Mouse (Mus musculus): ENCODE measurements around the gene Usp22.
"Not testable (repeated sequence)": the region's sequence is repeated elsewhere in the genome, so short reads cannot be mapped to it uniquely, and the experiment has no call there.

Usp22 gene

DNA sequence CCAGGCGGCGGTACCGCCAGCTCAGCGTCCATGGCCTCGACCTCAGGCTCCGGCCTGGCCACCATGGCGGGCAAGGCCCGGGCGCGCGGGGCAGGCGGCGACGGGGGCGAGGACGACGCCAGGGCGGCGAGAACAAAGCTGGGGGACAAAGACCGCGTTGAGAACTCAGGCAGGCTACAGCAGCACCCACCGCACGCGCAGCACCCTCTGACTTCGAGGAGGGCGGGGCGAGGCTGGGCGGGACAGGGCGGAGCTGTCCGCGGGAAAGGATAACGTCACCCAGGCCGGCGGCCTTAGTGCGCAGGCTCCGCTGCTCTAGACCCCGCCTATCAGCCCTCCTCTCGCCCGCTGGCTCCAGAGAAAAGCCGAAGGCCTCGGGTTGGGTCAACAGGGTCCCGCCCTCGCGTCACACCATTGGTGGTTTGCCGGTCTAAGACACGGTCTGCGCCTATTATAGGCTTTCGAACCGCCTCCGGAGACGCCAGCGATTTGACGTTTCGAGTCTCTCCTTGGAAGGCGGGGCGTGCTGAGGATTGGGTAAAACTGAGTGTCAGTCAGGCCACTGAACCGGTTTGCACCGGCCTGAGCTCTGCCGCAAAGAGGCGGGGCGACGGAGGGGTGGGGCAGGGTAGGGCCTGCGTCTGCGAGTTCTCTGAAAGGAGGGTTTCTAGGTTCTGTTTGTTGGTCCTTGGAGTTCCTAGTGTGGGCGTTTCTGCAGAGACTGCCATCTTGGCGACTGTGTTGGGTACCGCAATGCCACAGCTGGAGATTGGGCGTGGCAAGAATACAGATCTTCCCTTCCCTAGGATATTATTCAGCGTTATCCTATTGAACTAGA lies at the start of gene Usp22:
Gene Usp22, minus strand, starts transcription at position 235 of the 838 bp plus-strand sequence.
- peak; percentile 100 for DNase-seq (ENCODE audit: low spot score)

DNA sequence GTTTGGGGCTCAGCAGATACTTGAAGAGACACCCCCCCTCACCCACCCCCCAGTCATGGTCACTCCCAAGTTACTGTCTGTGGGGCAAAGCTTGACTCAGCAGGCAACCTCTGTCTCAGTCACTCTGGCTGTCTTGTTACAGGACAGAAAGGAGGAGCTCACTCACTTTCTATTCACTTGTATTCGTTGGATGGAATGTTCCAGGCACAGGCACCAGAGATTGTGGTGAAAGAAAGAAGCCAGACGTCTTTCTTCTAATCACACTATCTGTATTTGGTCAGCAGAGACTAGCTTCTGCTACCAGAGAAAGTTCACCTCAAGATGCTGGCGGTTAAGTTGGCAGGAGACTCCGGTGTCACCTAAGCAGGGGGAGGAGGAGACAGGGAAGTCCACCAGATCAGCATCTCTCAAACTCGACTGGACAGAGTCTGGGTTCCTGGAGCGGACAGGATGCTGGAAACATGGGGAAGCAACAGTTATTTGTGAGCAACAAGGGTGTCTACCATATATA lies 49.4 kb upstream of the Usp22 start:
- DNase-seq (ENCODE audit: low spot score), result peak; percentile 22

DNA sequence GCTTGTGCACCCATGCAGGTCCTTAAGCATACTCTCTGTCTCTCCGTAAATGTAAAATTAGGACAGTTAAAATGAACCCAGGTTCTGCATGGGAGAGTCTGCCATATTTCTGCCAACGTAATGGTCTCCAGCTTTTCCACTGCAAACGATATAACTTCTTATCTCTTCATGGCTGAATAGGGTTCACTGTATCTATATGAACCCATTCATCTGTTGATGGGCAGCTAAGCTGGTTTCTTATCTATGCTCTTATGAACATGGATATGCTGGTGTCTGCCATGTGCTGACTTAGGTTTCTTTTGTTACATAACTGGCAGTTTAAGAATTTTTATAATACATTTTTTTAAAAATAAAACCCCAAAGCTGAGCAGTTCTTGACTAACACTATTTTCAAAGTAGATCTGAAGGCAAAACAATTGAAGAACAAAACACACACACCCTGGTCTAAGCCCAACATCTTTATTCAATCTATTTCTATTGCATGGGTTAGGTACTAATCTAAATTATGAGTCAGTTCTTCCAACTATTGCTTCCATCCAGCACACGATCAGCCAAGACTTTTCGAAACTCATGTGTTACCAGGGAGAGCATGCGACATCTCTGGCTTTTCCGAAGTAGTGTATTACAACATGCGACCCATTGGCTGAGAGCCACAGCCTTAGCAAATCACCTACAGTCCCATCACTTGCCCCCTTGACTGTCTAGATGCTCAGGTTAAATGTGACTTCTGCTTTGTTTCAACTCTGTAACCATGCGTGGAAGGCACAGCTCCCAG lies 48.3 kb upstream of the Usp22 start:
- DNase-seq (ENCODE audit: low spot score), result peak; percentile 24

DNA sequence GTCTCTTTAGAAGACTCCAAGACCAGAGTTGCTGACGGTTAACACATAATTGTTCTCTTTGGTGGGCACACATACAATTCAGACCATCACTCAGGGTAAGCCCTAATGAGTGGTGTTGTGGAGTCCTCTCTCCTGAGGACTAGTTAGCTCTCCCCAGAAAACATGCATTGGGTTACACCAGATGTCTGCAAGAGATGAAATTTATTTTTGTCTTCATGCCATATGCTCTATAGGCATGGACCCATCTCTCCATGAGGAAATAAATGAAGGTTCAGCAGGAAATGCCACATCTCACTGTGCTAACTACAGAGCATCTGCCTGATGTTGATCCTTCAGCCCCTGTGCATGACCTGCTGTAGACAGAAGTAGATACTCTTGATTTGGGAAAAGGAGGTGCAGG lies 47.2 kb upstream of the Usp22 start:
- no peak for DNase-seq (ENCODE audit: low spot score)

DNA sequence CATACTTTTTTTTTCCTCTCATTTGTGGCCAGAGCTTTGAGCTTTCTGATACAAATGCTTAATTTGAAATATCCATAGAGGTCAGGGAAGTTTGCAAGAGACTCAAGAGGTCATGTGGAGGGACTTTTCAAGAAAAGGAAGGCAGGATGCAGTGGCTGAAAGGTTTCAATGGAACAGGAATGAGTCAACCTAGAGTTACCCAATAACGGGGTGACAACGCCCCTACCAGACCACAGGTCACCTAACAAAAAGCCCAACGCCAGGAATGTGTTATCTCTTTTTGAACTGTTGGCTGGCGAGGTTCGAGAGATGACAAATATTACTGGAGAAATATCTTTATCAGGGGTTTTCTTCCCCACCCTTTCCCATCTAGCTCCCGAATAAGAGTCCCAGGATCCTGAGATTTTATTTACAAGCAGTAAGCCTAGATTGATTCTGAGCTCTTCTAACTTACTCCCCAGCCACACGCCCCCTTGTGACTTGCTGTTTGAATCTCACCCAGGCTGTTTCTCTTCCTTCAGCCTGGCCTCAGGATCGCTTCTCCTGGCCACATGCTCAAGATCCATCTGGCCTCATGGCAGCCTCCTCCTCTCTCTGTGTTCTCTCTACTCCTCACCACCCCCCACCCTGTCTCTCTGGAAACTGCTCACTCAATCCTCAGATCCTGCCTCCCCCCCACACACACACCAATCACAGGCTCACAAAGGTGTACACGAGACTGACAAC lies 45.5 kb upstream of the Usp22 start:
- peak; percentile 30 for DNase-seq (ENCODE audit: low spot score)

DNA sequence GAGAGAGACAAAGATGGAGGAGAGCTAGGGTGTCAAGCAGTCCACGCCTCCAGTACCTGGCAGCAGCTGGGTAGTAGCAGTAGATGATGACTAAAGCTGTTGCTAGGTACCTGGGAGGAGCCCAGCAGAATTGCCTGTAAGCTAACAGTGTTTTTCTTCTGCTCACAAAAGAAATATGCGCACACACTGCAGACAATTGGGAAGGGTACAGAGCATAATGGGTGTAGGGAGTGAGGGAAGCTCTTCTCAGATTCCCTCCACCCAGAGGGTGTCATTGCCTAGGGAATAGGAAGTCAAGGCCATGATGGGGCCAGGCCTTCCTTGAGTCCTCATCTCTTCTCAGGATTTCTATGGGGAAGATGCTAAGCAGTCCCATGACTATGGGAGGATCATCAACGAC lies 41.1 kb upstream of the Usp22 start:
- DNase-seq (ENCODE audit: low spot score), result no peak

DNA sequence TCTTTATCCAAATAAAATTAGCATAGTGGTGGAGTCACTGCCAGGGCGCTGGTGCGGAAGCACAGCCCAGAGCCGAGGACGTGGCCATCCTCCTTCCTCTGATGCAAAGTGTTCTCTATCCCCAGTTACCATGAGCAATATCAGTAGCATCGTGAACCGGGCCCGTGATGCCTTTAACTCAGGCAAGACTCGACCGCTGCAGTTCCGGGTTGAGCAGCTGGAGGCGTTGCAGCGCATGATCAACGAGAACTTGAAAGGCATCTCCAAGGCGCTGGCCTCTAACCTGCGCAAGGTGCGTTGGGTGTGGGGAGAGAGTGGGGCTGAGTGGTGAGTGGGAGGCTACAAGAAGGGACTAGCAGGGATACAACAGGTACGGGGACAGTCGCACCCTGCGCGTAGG lies 37.2 kb upstream of the Usp22 start:
- no peak for DNase-seq (ENCODE audit: low spot score)

DNA sequence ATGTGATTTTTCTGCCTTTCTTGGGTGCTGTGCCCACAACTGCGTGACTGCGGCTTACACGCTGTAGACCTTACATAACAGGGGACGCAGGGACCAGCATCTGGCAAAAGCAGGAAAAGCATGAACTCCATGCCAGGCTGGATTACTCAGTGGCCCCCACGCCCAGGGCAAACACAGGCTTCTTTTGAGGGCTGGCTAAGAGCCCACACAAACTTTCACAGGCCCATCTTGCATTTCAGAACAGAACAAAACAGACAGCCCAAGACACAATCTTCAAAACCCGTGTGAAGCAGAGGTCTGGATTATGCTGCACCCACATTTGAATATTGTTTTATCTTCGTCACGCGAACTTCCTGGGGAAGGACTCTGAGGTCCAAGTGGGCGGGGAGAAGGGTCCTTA lies 33.5 kb upstream of the Usp22 start:
- DNase-seq (ENCODE audit: low spot score), result peak; percentile 34

DNA sequence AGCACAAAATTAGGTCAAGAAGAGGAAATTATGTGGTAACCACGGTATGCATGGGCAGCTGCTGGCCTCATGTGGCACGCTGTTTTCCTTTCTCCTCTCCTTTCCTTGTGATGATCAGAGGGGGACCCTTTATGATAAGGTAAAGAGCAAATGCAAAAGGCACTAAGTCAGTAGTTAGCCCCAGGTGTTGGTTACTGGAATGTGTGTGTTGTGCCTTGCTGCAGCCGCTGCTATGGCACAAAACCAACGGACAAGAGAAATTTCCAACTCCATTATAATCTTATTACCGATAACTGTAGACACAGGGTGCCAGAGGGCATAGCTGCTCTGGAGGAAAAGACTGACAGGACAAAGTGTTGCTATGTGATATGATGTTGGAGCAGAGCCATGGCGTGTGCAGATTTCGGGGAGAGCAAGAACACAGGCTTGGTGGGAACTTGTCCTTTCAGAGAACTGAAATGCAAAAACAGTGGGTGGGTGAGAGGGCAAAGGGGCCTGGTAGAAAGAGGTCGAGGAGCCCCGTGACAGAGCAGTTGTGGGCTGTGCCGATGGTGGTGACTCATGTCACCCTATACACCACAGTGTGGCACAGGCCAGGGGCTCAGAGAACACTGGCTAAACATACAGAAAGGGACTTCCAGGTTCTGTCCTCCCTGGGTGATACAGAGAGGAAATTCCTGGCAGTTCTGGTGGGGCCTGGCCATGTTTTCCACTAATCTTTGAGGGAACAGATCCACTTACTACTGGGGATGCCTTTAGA lies 32.8 kb upstream of the Usp22 start, which contains the start of gene Aldh3a1:
Gene Aldh3a1, plus strand, starts transcription at position 51 of the 760 bp plus-strand sequence.
- DNase-seq (ENCODE audit: low spot score), result no peak

DNA sequence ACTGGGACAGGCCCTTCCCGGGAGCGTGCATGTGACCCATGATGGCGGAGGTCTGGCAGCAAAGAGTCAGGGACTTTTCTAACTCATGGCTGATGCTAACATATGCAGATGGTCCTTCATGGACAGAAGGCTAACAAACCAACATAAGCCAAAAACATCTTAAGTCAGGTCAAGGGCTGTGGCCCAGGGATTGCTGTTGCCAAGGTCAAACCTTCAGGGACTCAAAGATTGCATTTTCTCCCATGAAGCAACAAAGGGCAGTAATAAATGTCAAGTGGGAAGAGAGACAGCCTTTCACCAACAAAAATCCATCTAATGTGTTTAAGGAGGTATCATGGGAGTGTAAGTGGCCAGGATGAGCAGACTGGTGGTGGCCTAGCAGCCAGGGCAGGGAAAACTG lies 31.3 kb upstream of the Usp22 start:
- no peak for DNase-seq (ENCODE audit: low spot score)

DNA sequence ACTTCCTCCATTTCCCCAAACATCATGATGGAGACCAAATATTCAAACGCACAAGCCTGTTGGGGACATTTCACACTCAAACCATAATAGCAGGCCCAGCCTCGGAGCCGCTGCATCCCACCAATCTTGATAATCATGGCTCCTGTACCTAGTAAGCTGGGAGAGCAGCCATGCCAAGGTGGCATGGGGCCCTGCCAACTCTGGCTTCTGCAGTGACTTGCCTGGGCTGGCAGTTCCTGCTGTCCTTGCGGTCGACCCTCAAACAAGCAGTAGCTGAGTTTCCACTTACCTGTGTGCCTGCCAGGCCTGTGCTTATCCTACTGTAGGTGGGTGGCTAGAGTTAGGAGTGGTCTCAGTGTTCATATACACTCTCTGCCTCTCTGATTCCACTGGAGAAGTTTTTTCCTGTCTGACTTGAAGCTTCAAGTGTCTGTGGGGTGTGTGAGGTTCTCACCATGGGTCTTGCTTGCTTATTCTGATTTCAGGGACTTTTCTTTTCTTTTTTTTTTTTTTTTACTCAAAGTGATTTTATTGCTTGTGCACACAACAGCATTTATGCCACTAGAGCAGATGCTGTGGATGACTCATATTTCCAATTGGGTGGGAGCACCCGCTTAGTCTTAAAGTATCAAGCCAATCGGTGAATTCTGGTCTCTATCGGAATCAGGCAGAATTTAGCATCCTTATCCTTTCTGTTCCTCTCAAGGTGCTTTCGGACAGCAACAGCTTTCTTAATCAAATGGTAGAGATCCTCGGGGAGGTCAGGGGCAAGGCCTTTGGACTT lies 30.5 kb upstream of the Usp22 start:
- DNase-seq (ENCODE audit: low spot score), result no peak

DNA sequence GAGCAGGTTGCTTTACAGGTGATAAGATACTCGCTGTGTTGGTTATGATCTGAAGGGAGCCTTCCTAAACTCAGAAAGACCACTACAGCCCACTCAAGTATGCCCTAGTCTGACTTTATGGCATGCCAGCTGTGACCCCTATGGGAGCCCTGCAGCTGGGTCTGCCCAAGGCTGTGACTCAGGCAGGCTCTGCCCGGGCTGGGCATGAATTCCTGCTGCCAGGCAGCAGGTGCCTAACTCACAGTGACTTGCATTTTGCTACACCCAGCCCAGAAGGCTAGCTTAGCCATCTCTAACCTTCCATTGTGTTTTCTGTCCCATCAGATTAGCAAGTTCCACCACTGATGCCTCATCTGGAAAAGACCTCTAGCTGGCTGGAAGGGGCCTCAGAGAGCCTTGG lies 28.0 kb upstream of the Usp22 start:
- no peak for DNase-seq (ENCODE audit: low spot score)

DNA sequence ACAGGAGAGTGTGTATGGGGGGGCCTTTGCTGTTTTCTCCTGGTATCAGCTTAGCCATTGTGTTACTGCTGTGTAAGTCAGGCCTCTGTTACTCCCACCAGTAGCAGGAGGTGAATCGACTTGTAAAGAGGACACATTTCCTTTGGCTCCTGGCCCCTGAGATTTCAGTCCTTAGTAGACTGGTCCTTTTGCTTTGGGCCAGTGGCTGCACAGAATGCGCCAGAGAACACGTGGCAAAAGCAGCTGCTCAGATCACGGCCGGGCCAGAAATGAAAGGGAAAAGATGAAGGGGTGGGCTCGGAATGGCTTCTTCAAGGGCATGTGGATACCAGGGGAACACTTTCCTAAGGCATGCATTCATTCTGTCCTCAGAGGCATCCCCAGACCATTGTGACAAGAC lies 27.3 kb upstream of the Usp22 start:
- no peak for DNase-seq (ENCODE audit: low spot score)

DNA sequence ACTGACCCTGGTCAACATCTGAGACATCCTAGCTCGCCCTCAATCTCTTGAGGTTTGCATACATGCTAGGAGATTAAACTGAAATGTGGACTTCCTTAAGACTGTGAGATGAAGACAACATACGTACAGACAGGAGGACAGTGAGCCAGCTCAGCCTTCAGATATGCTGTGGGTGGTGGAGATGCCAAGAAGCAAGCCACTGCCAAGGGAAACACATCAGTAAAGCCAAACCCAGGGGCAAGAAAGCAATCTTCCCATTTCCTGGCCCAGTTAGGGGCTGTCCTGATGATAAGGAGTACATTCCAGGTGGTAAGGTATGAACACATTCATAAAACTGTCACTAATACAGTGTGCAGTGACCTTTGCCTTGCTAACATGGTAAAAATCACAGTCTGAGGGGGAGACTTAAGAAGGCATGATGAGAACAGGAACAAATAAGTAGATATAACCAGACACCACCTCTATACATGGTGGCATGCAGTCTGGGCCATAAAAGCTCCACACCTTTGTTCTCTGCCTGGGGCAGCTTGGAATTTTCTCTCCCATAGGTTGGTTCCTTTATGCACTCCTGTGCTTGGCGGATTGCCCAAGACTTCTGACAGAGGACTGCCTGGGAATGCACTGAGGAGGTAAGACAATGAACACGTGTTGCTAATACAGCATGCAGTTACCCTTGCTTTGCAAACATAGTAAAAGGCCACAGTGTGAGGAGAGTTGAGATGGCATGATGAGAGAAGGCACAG lies 24.9 kb upstream of the Usp22 start:
- no peak for DNase-seq (ENCODE audit: low spot score)

DNA sequence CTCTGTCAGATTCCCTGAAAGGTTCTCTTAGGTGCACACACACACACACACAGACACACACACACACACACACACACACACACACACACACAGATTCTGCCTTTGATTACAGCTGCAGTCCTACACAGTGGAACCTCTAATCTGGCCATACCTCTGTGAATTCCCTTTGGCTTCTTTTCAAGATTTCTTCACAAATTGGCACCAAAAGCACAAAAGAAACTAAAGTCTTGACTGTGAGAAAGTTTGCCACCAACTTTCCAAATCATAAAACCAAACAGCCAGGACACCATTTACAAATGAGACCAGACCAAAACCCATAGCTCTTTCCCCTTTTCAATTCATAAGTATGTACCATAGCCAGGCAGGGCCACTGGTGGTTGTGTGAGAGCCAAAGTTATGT lies 23.1 kb upstream of the Usp22 start:
- no peak for DNase-seq (ENCODE audit: low spot score)

DNA sequence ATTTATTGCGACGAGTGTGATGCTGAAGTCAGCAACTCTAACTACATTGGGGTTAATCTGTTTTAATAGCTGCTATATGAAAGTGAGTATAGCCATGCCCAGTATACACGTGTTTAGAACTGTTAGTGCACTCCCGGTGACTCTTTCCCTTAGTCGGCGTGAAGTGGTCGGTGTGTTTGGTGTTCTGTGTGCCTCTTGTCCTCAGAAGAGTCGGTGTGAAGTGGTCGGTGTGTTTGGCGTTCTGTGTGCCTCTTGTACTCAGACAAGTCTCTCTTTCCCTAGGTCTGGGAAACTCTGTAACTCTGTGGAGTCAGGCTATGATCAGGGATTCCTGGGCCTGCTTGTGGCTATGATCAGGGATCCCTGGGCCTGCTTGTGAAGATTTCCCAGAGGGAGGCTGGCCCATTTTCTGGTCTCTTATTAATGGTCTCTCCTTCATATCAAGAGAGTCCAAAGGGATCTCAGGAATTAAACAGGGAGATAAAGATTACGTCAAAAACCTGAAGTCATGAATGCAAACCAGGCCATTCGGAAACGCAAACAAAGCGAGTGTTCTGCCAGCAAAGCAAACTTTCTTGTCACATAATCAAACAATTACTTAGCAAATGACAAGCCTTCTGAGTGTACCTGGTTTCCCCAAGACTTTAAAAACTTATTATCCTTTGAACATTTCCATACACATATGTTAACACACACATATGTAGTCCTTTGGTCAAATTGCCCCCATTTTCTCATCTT lies 21.9 kb upstream of the Usp22 start:
- DNase-seq (ENCODE audit: low spot score), result peak; percentile 51

DNA sequence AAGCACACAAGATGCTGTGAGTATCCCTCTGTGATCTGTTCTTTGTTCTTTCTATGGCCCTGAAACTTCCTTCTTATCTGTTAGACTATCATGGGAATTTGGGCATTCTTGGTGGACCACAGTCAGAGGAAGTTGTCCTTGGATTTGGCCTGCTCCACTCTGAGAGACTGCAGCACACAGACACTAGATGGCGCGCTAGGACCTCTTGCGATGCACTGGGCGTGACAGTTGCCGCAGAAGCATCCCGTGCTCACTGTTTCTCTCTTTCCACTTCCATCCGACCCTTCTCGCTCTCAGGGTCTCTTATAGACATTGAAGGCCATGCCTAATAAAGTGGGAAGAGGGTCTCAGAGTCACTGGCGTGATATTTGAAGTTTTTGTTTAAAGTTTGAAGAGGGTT lies 18.5 kb upstream of the Usp22 start:
- DNase-seq (ENCODE audit: low spot score), result peak; percentile 82

DNA sequence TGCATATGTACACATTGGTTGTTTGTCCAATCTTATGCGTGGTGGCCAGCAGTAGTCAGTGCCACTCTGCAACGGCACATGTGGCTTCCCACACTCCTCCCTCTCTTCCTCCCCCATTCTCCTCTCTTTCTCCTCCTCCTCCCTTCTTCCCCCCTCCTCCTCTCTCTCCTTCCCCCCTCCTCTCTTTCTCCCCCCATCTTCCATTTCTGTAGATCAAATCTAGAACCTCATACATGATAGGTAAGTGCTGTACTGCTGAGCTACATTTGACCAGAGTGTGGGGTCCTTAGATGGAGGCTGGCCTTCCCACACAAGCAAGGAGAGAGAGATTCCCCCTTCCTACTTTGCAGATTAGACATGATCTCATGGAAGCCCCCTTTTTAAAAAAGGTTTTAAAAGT lies 17.9 kb upstream of the Usp22 start:
- no peak for DNase-seq (ENCODE audit: low spot score)

DNA sequence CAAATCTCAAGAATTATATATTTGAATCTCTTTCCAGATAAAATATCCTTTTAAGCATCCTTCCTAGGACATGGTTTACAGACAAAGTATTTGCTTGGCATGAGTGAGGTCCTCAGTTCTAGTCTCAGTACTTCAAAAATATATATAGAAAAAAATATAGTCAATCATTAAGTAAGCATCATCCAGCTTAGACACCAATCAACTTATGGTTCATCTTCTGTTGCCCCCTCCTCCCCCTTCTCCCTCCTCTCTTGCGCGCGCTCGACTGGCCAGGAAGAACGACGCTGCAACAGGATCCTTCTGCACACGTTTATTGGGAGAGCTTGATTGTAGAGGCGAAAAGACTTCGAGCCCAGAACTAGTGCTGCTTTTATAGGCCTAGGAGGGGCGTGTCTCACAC lies 17.3 kb upstream of the Usp22 start:
- DNase-seq (ENCODE audit: low spot score), result not testable (repeated sequence)
